Comparison of ENCODE assay signal across 9 mouse cellular contexts in genomic region chr3:108961226-108961625, GRCm38 (mm10). TPM values are rescaled to one million over a fixed set of nuclear protein-coding genes. Genes with fewer than 3 reads are reported as not detected.
DNase-seq lines count a peak whose midpoint lies in the region; ATAC-seq and TF ChIP-seq lines count a peak whose summit lies in the region.
"Had no signal": no experiment of that assay in that cellular context is flagged by ENCODE, and none has a peak within 500 bp of the region (broad histone marks: within the 10 kb centered on the region; RNA-seq: fewer than 3 reads in every experiment).

No protein-coding gene starts in this region.

- no peak for TF ChIP-seq POLR2A in cortical plate, adult 2 months (IDR thresholded peaks at IDR 0.05; ENCODE audit: extremely low read depth, insufficient read depth, low read length)

- H3K9me3 ChIP-seq in hindbrain, postnatal 0 days (ENCODE audit: low read length): no peaks in the 10 kb centered on the region
- no peaks in the 10 kb centered on the region for H3K9me3 ChIP-seq in neural tube, embryonic 11.5 days (ENCODE audit: control insufficient read depth, low read length)

- 13% methylated on average over 7 of the region's 7 CpGs for WGBS in hindbrain, postnatal 0 days
- WGBS in neural tube, embryonic 11.5 days: 30% methylated on average over 7 of the region's 7 CpGs

- TF ChIP-seq CTCF in cortical plate, adult 2 months (IDR thresholded peaks at IDR 0.05; ENCODE audit: extremely low read depth, insufficient read depth, low read length): no peak
- TF ChIP-seq CTCF in hindbrain, postnatal 0 days (IDR thresholded peaks at IDR 0.05; ENCODE audit: low read depth): no peak

- ATAC-seq in hindbrain, postnatal 0 days: peak; percentile 97
- peak; percentile 82 for ATAC-seq in neural tube, embryonic 11.5 days (ENCODE audit: insufficient read depth, low FRiP score, low TSS enrichment)
- ATAC-seq: Patski had no signal

- H3K27me3 ChIP-seq in hindbrain, postnatal 0 days (ENCODE audit: insufficient read depth, low read length): no peaks in the 10 kb centered on the region
- no peaks in the 10 kb centered on the region for H3K27me3 ChIP-seq in neural tube, embryonic 11.5 days (ENCODE audit: control insufficient read depth, insufficient read depth, low read length)
- H3K27me3 ChIP-seq: Patski had no signal

- H3K4me2 ChIP-seq in hindbrain, postnatal 0 days (ENCODE audit: low read depth, low read length): peak overlapping the region; percentile 47
- H3K4me2 ChIP-seq in neural tube, embryonic 11.5 days (ENCODE audit: low read depth): peak overlapping the region; percentile 21

- DNase-seq in layer of hippocampus, adult 9-11 months: peak; percentile 19
- no peak for DNase-seq in layer of hippocampus, postnatal 25 days (ENCODE audit: extremely low spot score in 1 of 2, low spot score in 1 of 2)
- DNase-seq in hindbrain, postnatal 0 days (ENCODE audit: low spot score): peak; percentile 88
- DNase-seq in neural tube, embryonic 11.5 days (ENCODE audit: low spot score): peak; percentile 61
- no peak for DNase-seq in left cerebral cortex, adult 8-10 months (ENCODE audit: low spot score in 2 of 2)
- DNase-seq in urinary bladder, postnatal 36 days (ENCODE audit: low spot score in 2 of 2): no peak
- no peak for DNase-seq in spleen, adult 18-20 months

- no peaks in the 10 kb centered on the region for H3K36me3 ChIP-seq in hindbrain, postnatal 0 days (ENCODE audit: insufficient read depth, low read length)
- no peaks in the 10 kb centered on the region for H3K36me3 ChIP-seq in neural tube, embryonic 11.5 days (ENCODE audit: control insufficient read depth, insufficient read depth, low read length)

- H3K27ac ChIP-seq in cortical plate, adult 2 months (ENCODE audit: insufficient read depth, low read length): no peak overlapping the region
- H3K27ac ChIP-seq in hindbrain, postnatal 0 days: peak overlapping the region; percentile 86
- no peak overlapping the region for H3K27ac ChIP-seq in neural tube, embryonic 11.5 days (ENCODE audit: low read depth, low read length)

- H3K4me1 ChIP-seq in cortical plate, adult 2 months (ENCODE audit: control insufficient read depth, insufficient read depth, low read length): peaks cover 7% of the 10 kb centered on the region
- peaks cover 4% of the 10 kb centered on the region; the same call in 1 of the 2 replicates for H3K4me1 ChIP-seq in hindbrain, postnatal 0 days (ENCODE audit: insufficient read depth, low read length)
- peaks cover 6% of the 10 kb centered on the region; the same call in 1 of the 2 replicates for H3K4me1 ChIP-seq in neural tube, embryonic 11.5 days (ENCODE audit: control insufficient read depth, insufficient read depth, low read length)

- 0 out of 2 replicates have a peak overlapping the region, but pooled peaks have one; percentile 1 for H3K4me3 ChIP-seq in cortical plate, adult 2 months (ENCODE audit: insufficient read depth, low read length)
- H3K4me3 ChIP-seq in hindbrain, postnatal 0 days (ENCODE audit: low read length): peak overlapping the region; percentile 18; the same call in 1 of the 2 replicates
- H3K4me3 ChIP-seq in neural tube, embryonic 11.5 days (ENCODE audit: low read depth, low read length): no peak overlapping the region

- peak overlapping the region; percentile 38; the same call in 1 of the 2 replicates for H3K9ac ChIP-seq in hindbrain, postnatal 0 days (replicated peaks; ENCODE audit: low read length)
- peak overlapping the region; percentile 50 for H3K9ac ChIP-seq in neural tube, embryonic 11.5 days (ENCODE audit: low read length)

RNA-seq across cellular contexts. Expression of gene Gm9857, which starts 21.0 kb away (rescaled TPM):
- total RNA-seq in layer of hippocampus, postnatal 25 days (2021): not detected
- polyA plus RNA-seq in cortical plate, adult 2 months (2012; rRNA removed): not detected in 2 replicates
- total RNA-seq in hindbrain, postnatal 0 days (2014; rRNA removed): not detected in 2 replicates
- 0.54 TPM in 1 of 2 replicates, not detected in the other for polyA plus RNA-seq in hindbrain, postnatal 0 days (2015; fragmentation: Nextera tagmentation; extraction: Ambion mirVana)
- polyA plus RNA-seq in neural tube, embryonic 11.5 days (2014; fragmentation: Nextera tagmentation; extraction: Ambion mirVana): not detected in 2 replicates
- total RNA-seq in left cerebral cortex, adult 8-10 months (2022): not detected
- polyA plus RNA-seq: Patski had no signal

RNA-seq across cellular contexts. Expression of gene Henmt1, which starts 21.6 kb away (rescaled TPM):
- 1 to 10 TPM; 3.6 to 4.1 TPM for total RNA-seq in layer of hippocampus, postnatal 25 days (2021)
- polyA plus RNA-seq in cortical plate, adult 2 months (2012; rRNA removed): 1.5 and 1.7 TPM in 2 replicates
- 1.0 and 2.2 TPM in 2 replicates for total RNA-seq in hindbrain, postnatal 0 days (2014; rRNA removed)
- polyA plus RNA-seq in hindbrain, postnatal 0 days (2015; fragmentation: Nextera tagmentation; extraction: Ambion mirVana): 2.0 and 2.6 TPM in 2 replicates
- 0.58 and 0.81 TPM in 2 replicates for polyA plus RNA-seq in neural tube, embryonic 11.5 days (2014; fragmentation: Nextera tagmentation; extraction: Ambion mirVana)
- total RNA-seq in left cerebral cortex, adult 8-10 months (2022): 1 to 10 TPM; 2.2 to 4.6 (median 3.5) TPM

RNA-seq across cellular contexts. Expression of gene Prpf38b, which starts 49.7 kb away (rescaled TPM):
- 10 to 100 TPM; 36.4 to 50.8 TPM for total RNA-seq in layer of hippocampus, postnatal 25 days (2021)
- polyA plus RNA-seq in cortical plate, adult 2 months (2012; rRNA removed): 61.7 and 71.6 TPM in 2 replicates
- total RNA-seq in hindbrain, postnatal 0 days (2014; rRNA removed): 23.8 and 26.7 TPM in 2 replicates
- 39.4 and 41.8 TPM in 2 replicates for polyA plus RNA-seq in hindbrain, postnatal 0 days (2015; fragmentation: Nextera tagmentation; extraction: Ambion mirVana)
- polyA plus RNA-seq in neural tube, embryonic 11.5 days (2014; fragmentation: Nextera tagmentation; extraction: Ambion mirVana): 59.0 and 59.8 TPM in 2 replicates
- total RNA-seq in left cerebral cortex, adult 8-10 months (2022): 10 to 100 TPM; 34.9 to 45.6 (median 40.1) TPM

Comparison
In these comparisons a context has a peak if more than half of its experiments do, and no peak if none do; other contexts are left out.
1. DNase-seq: peak in layer of hippocampus, adult 9-11 months (single experiment), hindbrain, postnatal 0 days (single experiment) and neural tube, embryonic 11.5 days (single experiment); none in layer of hippocampus, postnatal 25 days (0 of 2), left cerebral cortex, adult 8-10 months (0 of 2), urinary bladder, postnatal 36 days (0 of 2) and spleen, adult 18-20 months (0 of 2).